Mouse (Mus musculus) 416B (cell line): Measurements from ENCODE around the gene Katnb1.

Experiments used
- DNase-seq: peaks from one replicate; pipeline ENCODE4 v3.0.0; 2011; ENCODE audit warnings: low read depth

The Katnb1 gene

GRCm38 (mm10) chr8:95080381-95081341 lies at the start of gene Katnb1:
Gene Katnb1 (plus strand): TSS chr8:95081186.
- DNase-seq: peak; percentile 100

- peak; percentile 75 for DNase-seq
Measured at GRCm38 (mm10) chr8:95037106-95037925, 43.7 kb upstream of the Katnb1 start.

GRCm38 (mm10) chr8:95041883-95042784 lies 38.9 kb upstream of the Katnb1 start:
- no peak for DNase-seq

GRCm38 (mm10) chr8:95044811-95045210 lies 36.2 kb upstream of the Katnb1 start:
- DNase-seq: no peak

GRCm38 (mm10) chr8:95046982-95047381 lies 34.0 kb upstream of the Katnb1 start:
- peak; percentile 99 for DNase-seq

- peak; percentile 70 for DNase-seq
Measured at GRCm38 (mm10) chr8:95047884-95048680, 32.9 kb upstream of the Katnb1 start.

GRCm38 (mm10) chr8:95049636-95050035 lies 31.4 kb upstream of the Katnb1 start:
- peak; percentile 65 for DNase-seq

GRCm38 (mm10) chr8:95054438-95054837 lies 26.5 kb upstream of the Katnb1 start:
- no peak for DNase-seq

GRCm38 (mm10) chr8:95054927-95055510 lies 26.0 kb upstream of the Katnb1 start, which contains the start of gene Drc7:
Gene Drc7 (plus strand): TSS chr8:95055103.
- peak; percentile 48 for DNase-seq

- no peak for DNase-seq
Measured at GRCm38 (mm10) chr8:95056414-95056813, 24.6 kb upstream of the Katnb1 start.

- peak; percentile 65 for DNase-seq
Measured at GRCm38 (mm10) chr8:95058661-95059060, 22.3 kb upstream of the Katnb1 start.

GRCm38 (mm10) chr8:95059812-95060533 lies 21.0 kb upstream of the Katnb1 start:
- DNase-seq: peak; percentile 44

GRCm38 (mm10) chr8:95064531-95064930 lies 16.5 kb upstream of the Katnb1 start:
- peak; percentile 48 for DNase-seq

- DNase-seq: peak; percentile 80
Measured at GRCm38 (mm10) chr8:95067582-95067981, 13.4 kb upstream of the Katnb1 start.

GRCm38 (mm10) chr8:95075504-95075903 lies 5.5 kb upstream of the Katnb1 start:
- no peak for DNase-seq

GRCm38 (mm10) chr8:95076151-95076550 lies 4.8 kb upstream of the Katnb1 start:
- DNase-seq: no peak

GRCm38 (mm10) chr8:95078055-95078454 lies 2.9 kb upstream of the Katnb1 start:
- DNase-seq: no peak

- DNase-seq: no peak
Measured at GRCm38 (mm10) chr8:95079305-95079704, 1.7 kb upstream of the Katnb1 start.

- peak; percentile 37 for DNase-seq
Measured at GRCm38 (mm10) chr8:95081650-95082049, 664 bp downstream of the Katnb1 start.

GRCm38 (mm10) chr8:95084261-95084660 lies 3.3 kb downstream of the Katnb1 start:
- DNase-seq: no peak
